Mouse (Mus musculus) E14TG2a.4 (cell line): ENCODE measurements around the gene Tle1.

ENCODE experiments used
- H3K27me3 ChIP-seq: 2 replicates; pipeline ENCODE4 v1.6.1; 2014; ENCODE audit warnings: low read length, control low read depth; ENCODE audit not compliant: insufficient read depth
- H3K36me3 ChIP-seq: 2 replicates; pipeline ENCODE4 v1.6.1; 2014; ENCODE audit warnings: low read length, control low read depth; ENCODE audit not compliant: insufficient read depth
- H3K4me1 ChIP-seq: replicated peaks from 2 replicates; pipeline ENCODE4 v1.6.1; 2014; ENCODE audit warnings: low read depth, low read length, control low read depth
- H3K4me3 ChIP-seq: replicated peaks from 2 replicates; pipeline ENCODE4 v1.5.1; 2014; ENCODE audit warnings: mild to moderate bottlenecking, low read length
- H3K9me3 ChIP-seq: 2 replicates; pipeline ENCODE4 v1.6.1; 2014; ENCODE audit warnings: low read length, control low read depth
- CTCF ChIP-seq: conservative IDR thresholded peaks from 2 replicates; pipeline ENCODE4 v1.5.1; 2014; ENCODE audit warnings: low read length
- NANOG ChIP-seq: IDR thresholded peaks from 2 replicates; pipeline ENCODE4 v1.6.1; 2014; ENCODE audit warnings: borderline replicate concordance, low read length, mixed read lengths
- POU5F1 ChIP-seq: IDR thresholded peaks from 2 replicates; pipeline ENCODE4 v1.6.1; 2014; ENCODE audit warnings: low read length, borderline replicate concordance

Tle1 gene

GRCm38 (mm10) chr4:72175943-72176342 is 24.8 kb downstream of the Tle1 start:
- H3K4me3 ChIP-seq = no peak overlapping the region
- H3K4me1 ChIP-seq = peaks cover 21% of the 10 kb centered on the region
- H3K9me3 ChIP-seq = peaks cover 22% of the 10 kb centered on the region
- TF ChIP-seq NANOG (no peak), POU5F1 (no peak), CTCF (no peak)
- peaks cover 32% of the 10 kb centered on the region for H3K36me3 ChIP-seq
- no peaks in the 10 kb centered on the region for H3K27me3 ChIP-seq

GRCm38 (mm10) chr4:72168267-72168666 is 32.5 kb downstream of the Tle1 start:
- peaks cover 54% of the 10 kb centered on the region for H3K4me1 ChIP-seq
- no peaks in the 10 kb centered on the region for H3K9me3 ChIP-seq
- TF ChIP-seq POU5F1 (no peak), NANOG (no peak), CTCF (no peak)
- H3K27me3 ChIP-seq = no peaks in the 10 kb centered on the region
- H3K36me3 ChIP-seq = peaks cover 30% of the 10 kb centered on the region
- no peak overlapping the region for H3K4me3 ChIP-seq

- Histone ChIP-seq H3K4me3 (no peak overlapping the region), H3K27me3 (no peaks in the 10 kb centered on the region), H3K36me3 (peaks cover 34% of the 10 kb centered on the region), H3K4me1 (peaks cover 54% of the 10 kb centered on the region), H3K9me3 (no peaks in the 10 kb centered on the region)
- TF ChIP-seq POU5F1 = no peak
- TF ChIP-seq NANOG = peak; percentile 97
Measured at GRCm38 (mm10) chr4:72167761-72168229, 32.9 kb downstream of the Tle1 start.

DNA sequence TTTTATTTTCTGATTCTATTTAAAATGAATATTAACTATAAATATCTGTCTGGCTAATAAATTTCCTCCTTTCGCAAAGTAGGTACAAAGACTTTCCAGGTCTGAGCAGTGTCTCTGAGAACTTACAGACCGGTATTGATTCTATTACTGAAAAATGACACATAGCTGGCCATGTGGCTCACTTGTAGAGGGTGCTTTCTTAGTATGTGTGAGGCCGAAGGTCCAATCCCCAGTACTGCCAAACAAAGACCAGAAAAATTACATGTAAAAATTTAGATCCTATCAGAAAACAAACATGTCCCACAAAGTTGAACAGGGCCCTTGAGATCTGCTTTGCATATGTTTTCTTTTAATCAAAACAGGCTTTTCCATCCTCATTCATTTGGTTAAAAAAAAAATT is 33.5 kb downstream of the Tle1 start:
- no peak for TF ChIP-seq CTCF
- TF ChIP-seq POU5F1 = no peak
- no peak for TF ChIP-seq NANOG
- H3K27me3 ChIP-seq = no peaks in the 10 kb centered on the region
- H3K4me1 ChIP-seq = peaks cover 54% of the 10 kb centered on the region
- H3K9me3 ChIP-seq = no peaks in the 10 kb centered on the region
- H3K36me3 ChIP-seq = peaks cover 38% of the 10 kb centered on the region
- H3K4me3 ChIP-seq = no peak overlapping the region

DNA sequence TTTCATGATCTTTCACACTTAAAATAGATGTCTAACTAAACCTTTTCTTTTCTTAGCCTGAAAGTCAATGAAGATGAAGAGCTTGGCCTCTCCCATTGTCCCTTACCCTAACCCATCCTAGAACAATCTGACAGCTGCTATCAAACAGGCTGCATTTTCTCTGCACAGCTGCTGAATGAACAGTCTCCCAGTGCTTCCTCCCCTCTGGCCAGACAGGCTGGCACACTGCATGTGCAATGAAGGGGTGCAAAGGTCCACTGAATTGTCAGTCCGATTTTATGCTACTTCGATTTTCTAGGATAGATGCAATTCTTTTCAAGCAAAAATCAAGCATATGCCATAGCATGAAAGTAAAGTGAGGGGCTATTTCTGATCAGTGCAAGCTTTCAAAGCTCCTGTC is 34.2 kb downstream of the Tle1 start:
- Histone ChIP-seq H3K27me3 (no peaks in the 10 kb centered on the region), H3K4me3 (no peak overlapping the region), H3K4me1 (peaks cover 49% of the 10 kb centered on the region), H3K36me3 (peaks cover 42% of the 10 kb centered on the region), H3K9me3 (no peaks in the 10 kb centered on the region)
- TF ChIP-seq POU5F1 = no peak
- no peak for TF ChIP-seq CTCF
- no peak for TF ChIP-seq NANOG

- TF ChIP-seq NANOG (no peak), CTCF (no peak), POU5F1 (no peak)
- Histone ChIP-seq H3K9me3 (no peaks in the 10 kb centered on the region), H3K4me3 (no peak overlapping the region), H3K36me3 (peaks cover 47% of the 10 kb centered on the region), H3K27me3 (no peaks in the 10 kb centered on the region), H3K4me1 (peaks cover 46% of the 10 kb centered on the region)
Measured at GRCm38 (mm10) chr4:72165765-72166164, 35.0 kb downstream of the Tle1 start.

DNA sequence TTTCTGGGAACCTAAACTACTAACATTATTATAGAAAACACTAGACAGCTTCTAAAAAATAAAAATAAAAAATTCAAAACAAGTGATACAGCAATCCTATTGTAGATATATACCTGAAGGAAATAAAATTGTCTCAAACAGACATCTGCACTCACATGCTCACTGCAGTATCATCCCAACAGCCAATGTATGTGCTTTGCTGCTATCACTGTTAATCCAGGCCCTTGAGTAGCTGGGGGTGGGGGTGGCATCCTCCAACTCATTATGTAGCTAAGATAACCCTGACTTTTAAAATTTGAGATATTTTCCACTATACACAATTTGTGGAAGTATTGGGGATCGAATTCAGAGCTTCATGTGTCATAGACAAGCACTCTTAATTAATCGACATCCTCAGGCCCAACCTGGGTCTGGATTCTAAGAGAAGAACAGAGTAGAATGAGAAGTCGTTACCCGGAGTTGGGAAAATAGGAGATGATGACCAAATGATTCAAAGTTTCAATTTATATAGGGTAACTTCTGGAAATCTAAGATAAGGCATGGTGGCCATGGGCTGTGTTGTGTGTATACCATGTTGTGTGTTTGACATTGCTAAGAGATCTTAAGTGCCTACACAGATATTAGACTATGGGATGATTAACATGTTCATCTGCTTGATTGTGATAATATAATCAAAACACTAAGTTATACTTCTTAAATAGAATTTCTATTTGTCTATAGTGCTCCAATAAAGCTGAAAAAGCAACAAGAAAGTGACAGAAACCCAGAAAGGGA is 38.1 kb downstream of the Tle1 start:
- H3K4me1 ChIP-seq = peaks cover 31% of the 10 kb centered on the region
- peaks cover 55% of the 10 kb centered on the region for H3K36me3 ChIP-seq
- no peak overlapping the region for H3K4me3 ChIP-seq
- TF ChIP-seq CTCF (no peak), POU5F1 (no peak), NANOG (no peak)
- no peaks in the 10 kb centered on the region for H3K27me3 ChIP-seq
- no peaks in the 10 kb centered on the region for H3K9me3 ChIP-seq

GRCm38 (mm10) chr4:72160102-72160511 is 40.6 kb downstream of the Tle1 start:
- TF ChIP-seq NANOG (no peak), POU5F1 (no peak), CTCF (no peak)
- H3K4me3 ChIP-seq = no peak overlapping the region
- H3K9me3 ChIP-seq = no peaks in the 10 kb centered on the region
- peaks cover 17% of the 10 kb centered on the region for H3K4me1 ChIP-seq
- H3K27me3 ChIP-seq = no peaks in the 10 kb centered on the region
- peaks cover 55% of the 10 kb centered on the region for H3K36me3 ChIP-seq

DNA sequence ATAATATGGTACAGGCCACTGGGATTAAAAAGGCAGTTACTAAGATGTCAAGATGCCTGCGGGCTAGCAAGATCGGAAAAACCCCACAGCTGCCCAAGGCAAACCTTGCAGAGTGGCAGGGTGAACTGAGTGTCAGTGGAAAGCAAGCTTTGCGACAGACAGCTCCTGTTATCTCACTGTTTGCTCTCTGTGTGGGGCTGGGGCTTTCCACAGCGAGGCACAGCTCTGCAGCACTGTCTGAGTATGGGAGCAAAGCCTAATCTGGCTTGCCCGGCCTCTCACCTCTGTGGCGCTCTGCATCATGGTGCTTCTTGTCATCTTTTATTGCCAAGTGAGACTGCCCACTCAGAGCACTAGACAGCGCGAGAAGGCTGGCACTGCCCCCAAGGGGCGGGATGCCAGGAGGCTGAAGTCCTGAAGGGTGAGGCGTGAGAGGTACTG is 42.8 kb downstream of the Tle1 start:
- Histone ChIP-seq H3K27me3 (no peaks in the 10 kb centered on the region), H3K4me1 (peaks cover 17% of the 10 kb centered on the region), H3K4me3 (no peak overlapping the region), H3K36me3 (peaks cover 36% of the 10 kb centered on the region), H3K9me3 (no peaks in the 10 kb centered on the region)
- no peak for TF ChIP-seq CTCF
- no peak; the same call in 1 of the 2 replicates for TF ChIP-seq NANOG
- TF ChIP-seq POU5F1 = no peak
